Mouse (Mus musculus) kidney, embryonic 14.5 days (tissue): ENCODE measurements around the gene Brinp1. TPM values are rescaled to one million over a fixed set of nuclear protein-coding genes. Genes with fewer than 3 reads are reported as not detected.

Experiments used
- ATAC-seq: fragments of 200-750 bp; cut with Nextera tagmentation; 2 replicates; pipeline ENCODE4 v1.8.0; 2017; ENCODE audit warnings: moderate number of reproducible peaks, mild to moderate bottlenecking, moderate TSS enrichment, moderate library complexity; ENCODE audit not compliant: low FRiP score, low TSS enrichment
- H3K27ac ChIP-seq: fragments of 300-500 bp; sonication (generic); 2 replicates; pipeline ENCODE4 v1.5.1; 2014; ENCODE audit warnings: low read depth, mild to moderate bottlenecking, low read length, moderate library complexity, mixed read lengths
- H3K27me3 ChIP-seq: fragments of 300-500 bp; sonication (generic); 2 replicates; pipeline ENCODE4 v1.6.1; 2014; ENCODE audit warnings: mild to moderate bottlenecking, low read length; ENCODE audit not compliant: control insufficient read depth, insufficient read depth
- H3K36me3 ChIP-seq: fragments of 300-500 bp; sonication (generic); 2 replicates; pipeline ENCODE4 v1.6.1; 2014; ENCODE audit warnings: low read length, mixed read lengths; ENCODE audit not compliant: control insufficient read depth, insufficient read depth
- H3K4me1 ChIP-seq: fragments of 300-500 bp; sonication (generic); 2 replicates; pipeline ENCODE4 v1.6.1; 2014; ENCODE audit warnings: low read length, mixed read lengths; ENCODE audit not compliant: control insufficient read depth, insufficient read depth
- H3K4me2 ChIP-seq: fragments of 300-500 bp; sonication (generic); replicated peaks from 2 replicates; pipeline ENCODE4 v1.6.1; 2014; ENCODE audit warnings: low read depth, mild to moderate bottlenecking, low read length
- H3K4me3 ChIP-seq: fragments of 300-500 bp; sonication (generic); 2 replicates; pipeline ENCODE4 v1.5.1; 2014; ENCODE audit warnings: mild to moderate bottlenecking, low read length
- H3K9ac ChIP-seq: fragments of 300-500 bp; sonication (generic); 2 replicates; pipeline ENCODE4 v1.6.1; 2014; ENCODE audit warnings: low read depth, mild to moderate bottlenecking, low read length, moderate library complexity
- H3K9me3 ChIP-seq: fragments of 300-500 bp; sonication (generic); 2 replicates; pipeline ENCODE4 v1.6.1; 2016; ENCODE audit warnings: low read length; ENCODE audit not compliant: control insufficient read depth
- WGBS: fragments of 180-500 bp; shearing (Covaris S2); extraction: QIAGEN DNeasy Blood & Tissue Kit; methylation state at CpG from one replicate; pipeline ENCODE4 v1.1.7; 2014; 5-methylcytosine and 5-hydroxymethylcytosine counted together
- polyA plus RNA-seq: library from polyadenylated mRNA; unstranded; fragments of >200 nt; fragmentation: Nextera tagmentation; extraction: Ambion mirVana; gene quantifications from 2 replicates; pipeline ENCODE4 v1.2.1, GENCODE M21; 2014

The Brinp1 gene
- polyA plus RNA-seq, 1 experiment from 2014 or later, result 10.2 TPM

- no peak overlapping the region for H3K9ac ChIP-seq
- no peaks in the 10 kb centered on the region for H3K9me3 ChIP-seq
- no peak overlapping the region for H3K4me2 ChIP-seq
- no peaks in the 10 kb centered on the region for H3K4me1 ChIP-seq
- no peaks in the 10 kb centered on the region for H3K27me3 ChIP-seq
- no peaks in the 10 kb centered on the region for H3K36me3 ChIP-seq
- H3K4me3 ChIP-seq, result no peak overlapping the region
- no peak overlapping the region for H3K27ac ChIP-seq
- WGBS, result 56% methylated on average over 4 of the region's 4 CpGs
- ATAC-seq, result no peak
Observed at GRCm38 (mm10) chr4:68788477-68788999, 165.7 kb downstream of the Brinp1 start.

GRCm38 (mm10) chr4:68787642-68788041, 166.6 kb downstream of the Brinp1 start:
- 79% methylated on average over 2 of the region's 2 CpGs for WGBS
- Histone ChIP-seq H3K4me3 (no peak overlapping the region), H3K4me1 (no peaks in the 10 kb centered on the region), H3K9me3 (no peaks in the 10 kb centered on the region), H3K9ac (no peak overlapping the region), H3K36me3 (no peaks in the 10 kb centered on the region), H3K4me2 (no peak overlapping the region), H3K27ac (no peak overlapping the region), H3K27me3 (no peaks in the 10 kb centered on the region)
- no peak for ATAC-seq

- 66% methylated on average over 5 of the region's 5 CpGs for WGBS
- H3K4me3 ChIP-seq, result no peak overlapping the region
- no peak for ATAC-seq
Observed at GRCm38 (mm10) chr4:68768256-68768655, 185.9 kb downstream of the Brinp1 start.

GRCm38 (mm10) chr4:68767393-68767792, 186.8 kb downstream of the Brinp1 start:
- WGBS, result 59% methylated on average over 5 of the region's 5 CpGs
- no peaks in the 10 kb centered on the region for H3K27me3 ChIP-seq
- H3K9me3 ChIP-seq, result no peaks in the 10 kb centered on the region
- ATAC-seq, result no peak
- H3K4me3 ChIP-seq, result no peak overlapping the region
- no peaks in the 10 kb centered on the region for H3K36me3 ChIP-seq
- no peaks in the 10 kb centered on the region for H3K4me1 ChIP-seq
- no peak overlapping the region for H3K9ac ChIP-seq
- H3K4me2 ChIP-seq, result no peak overlapping the region
- H3K27ac ChIP-seq, result no peak overlapping the region

More at GRCm38 (mm10) chr4:68768256-68768655, 185.9 kb downstream of the Brinp1 start:
- Histone ChIP-seq H3K27ac (no peak overlapping the region), H3K4me2 (no peak overlapping the region), H3K27me3 (no peaks in the 10 kb centered on the region), H3K9ac (no peak overlapping the region), H3K4me1 (no peaks in the 10 kb centered on the region), H3K36me3 (no peaks in the 10 kb centered on the region), H3K9me3 (no peaks in the 10 kb centered on the region)

GRCm38 (mm10) chr4:68765772-68766573, 188.2 kb downstream of the Brinp1 start:
- H3K27me3 ChIP-seq, result no peaks in the 10 kb centered on the region
- H3K4me1 ChIP-seq, result no peaks in the 10 kb centered on the region
- 77% methylated on average over 12 of the region's 12 CpGs for WGBS
- ATAC-seq, result no peak
- H3K36me3 ChIP-seq, result no peaks in the 10 kb centered on the region
- H3K9ac ChIP-seq, result no peak overlapping the region
- H3K4me3 ChIP-seq, result no peak overlapping the region
- no peaks in the 10 kb centered on the region for H3K9me3 ChIP-seq
- H3K4me2 ChIP-seq, result no peak overlapping the region
- no peak overlapping the region for H3K27ac ChIP-seq

- no peaks in the 10 kb centered on the region for H3K9me3 ChIP-seq
- 91% methylated on average over 2 of the region's 2 CpGs for WGBS
- no peak overlapping the region for H3K9ac ChIP-seq
- no peaks in the 10 kb centered on the region for H3K36me3 ChIP-seq
- H3K4me2 ChIP-seq, result no peak overlapping the region
- no peaks in the 10 kb centered on the region for H3K27me3 ChIP-seq
- H3K4me1 ChIP-seq, result no peaks in the 10 kb centered on the region
- ATAC-seq, result no peak
- no peak overlapping the region for H3K4me3 ChIP-seq
- no peak overlapping the region for H3K27ac ChIP-seq
Observed at GRCm38 (mm10) chr4:68764937-68765336, 189.3 kb downstream of the Brinp1 start.

GRCm38 (mm10) chr4:68720983-68721382, 233.2 kb downstream of the Brinp1 start:
- H3K36me3 ChIP-seq, result no peaks in the 10 kb centered on the region
- H3K27ac ChIP-seq, result no peak overlapping the region
- no peak overlapping the region for H3K4me2 ChIP-seq
- H3K9me3 ChIP-seq, result no peaks in the 10 kb centered on the region
- H3K4me1 ChIP-seq, result no peaks in the 10 kb centered on the region
- WGBS, result 37% methylated on average over 1 of the region's 1 CpGs
- no peak for ATAC-seq
- no peak overlapping the region for H3K9ac ChIP-seq
- H3K27me3 ChIP-seq, result no peaks in the 10 kb centered on the region
- H3K4me3 ChIP-seq, result no peak overlapping the region
